Mouse (Mus musculus): ENCODE results near the gene Mrps2. TPM values are rescaled to one million over a fixed set of nuclear protein-coding genes. Genes with fewer than 3 reads are reported as not detected.

Gene Mrps2
- total and polyA plus RNA-seq, 3 experiments, result 30.5 to 71.4 (median 70.3) TPM

DNA sequence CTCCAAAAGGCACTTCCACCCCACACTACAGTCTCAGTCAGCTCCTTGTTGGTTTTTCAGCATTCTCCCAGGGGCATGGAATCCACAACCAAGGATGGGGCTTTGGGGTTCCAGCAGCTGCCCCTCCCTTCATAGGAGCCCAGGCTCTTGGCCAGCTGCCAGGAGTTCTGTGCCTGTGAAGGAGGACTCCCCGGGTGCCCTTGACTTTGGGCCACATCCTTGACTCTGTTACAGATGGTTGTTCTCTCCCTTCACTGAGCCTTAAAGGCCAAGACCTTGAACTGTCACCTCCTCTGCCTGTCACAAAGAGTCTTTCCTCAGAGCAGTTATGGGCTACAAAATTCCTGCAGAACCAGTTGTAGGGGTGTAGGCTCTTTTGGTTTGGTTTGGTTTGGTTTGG lies 35.1 kb upstream of the Mrps2 start:
- no peaks in the 10 kb centered on the region for H3K79me2 ChIP-seq (ENCODE audit: control insufficient read depth, insufficient read depth, low read length, poor library complexity)
- H3K36me3 ChIP-seq (ENCODE audit: control insufficient read depth in 1 of 2, insufficient read depth in 2 of 2, low read length in 2 of 2), result no peaks in the 10 kb centered on the region
- H3K27me3 ChIP-seq (ENCODE audit: control insufficient read depth in 1 of 2, insufficient read depth in 2 of 2, low read length in 2 of 2), result no peaks in the 10 kb centered on the region; a peak in 1 of 4 replicates
- no peak overlapping the region for H3K4me3 ChIP-seq (ENCODE audit: control insufficient read depth in 1 of 2, insufficient read depth in 1 of 2, low read depth in 2 of 2, low read length in 2 of 2)
- no peak overlapping the region for H3K27ac ChIP-seq (ENCODE audit: control insufficient read depth, low read depth, low read length)
- no peaks in the 10 kb centered on the region for H3K9me3 ChIP-seq (replicated peaks; ENCODE audit: insufficient read depth, low read length)
- peak; percentile 30 for DNase-seq (ENCODE audit: low read depth, low spot score)
- peaks cover 0 to 9% of the 10 kb centered on the region in 2 experiments; a peak in 2 of 4 replicates for H3K4me1 ChIP-seq (ENCODE audit: control insufficient read depth in 1 of 2, insufficient read depth in 2 of 2, low read length in 2 of 2)
- no peak overlapping the region for H3K9ac ChIP-seq (ENCODE audit: control insufficient read depth, low read depth, low read length, poor library complexity, severe bottlenecking)
- no peak for TF ChIP-seq MAX (IDR thresholded peaks at IDR 0.05; ENCODE audit: low read length)
- no peak for TF ChIP-seq POLR2AphosphoS5 (IDR thresholded peaks at IDR 0.05; ENCODE audit: borderline replicate concordance, low read depth, low read length)
- TF ChIP-seq RAD21 (IDR thresholded peaks at IDR 0.05; ENCODE audit: low read depth, low read length), result no peak
- no peak for TF ChIP-seq CTCF (IDR thresholded peaks at IDR 0.05 in 2 of 3, conservative IDR thresholded peaks at IDR 0.05 in 1 of 3; ENCODE audit: control insufficient read depth in 1 of 3, insufficient read depth in 1 of 3, low read depth in 2 of 3, low read length in 3 of 3, poor library complexity in 1 of 3, severe bottlenecking in 1 of 3)
- TF ChIP-seq ZC3H11A (IDR thresholded peaks at IDR 0.05; ENCODE audit: low read depth, low read length), result no peak
- no peak for TF ChIP-seq TAL1 (IDR thresholded peaks at IDR 0.05; ENCODE audit: low read length)
- TF ChIP-seq E2F4 (IDR thresholded peaks at IDR 0.05; ENCODE audit: borderline replicate concordance, low read depth, low read length), result no peak
- no peak for TF ChIP-seq GATA1 (IDR thresholded peaks at IDR 0.05; ENCODE audit: low read depth, low read length)
- no peak for TF ChIP-seq CHD1 (IDR thresholded peaks at IDR 0.05; ENCODE audit: low read depth, low read length)
- TF ChIP-seq KAT2A (conservative IDR thresholded peaks at IDR 0.05; ENCODE audit: low read depth, low read length), result no peak
- no peak for TF ChIP-seq USF2 (IDR thresholded peaks at IDR 0.05; ENCODE audit: borderline replicate concordance in 1 of 2, insufficient read depth in 1 of 2, low read depth in 1 of 2, low read length in 2 of 2)
- TF ChIP-seq ZKSCAN1 (IDR thresholded peaks at IDR 0.05; ENCODE audit: low read depth, low read length), result no peak

DNA sequence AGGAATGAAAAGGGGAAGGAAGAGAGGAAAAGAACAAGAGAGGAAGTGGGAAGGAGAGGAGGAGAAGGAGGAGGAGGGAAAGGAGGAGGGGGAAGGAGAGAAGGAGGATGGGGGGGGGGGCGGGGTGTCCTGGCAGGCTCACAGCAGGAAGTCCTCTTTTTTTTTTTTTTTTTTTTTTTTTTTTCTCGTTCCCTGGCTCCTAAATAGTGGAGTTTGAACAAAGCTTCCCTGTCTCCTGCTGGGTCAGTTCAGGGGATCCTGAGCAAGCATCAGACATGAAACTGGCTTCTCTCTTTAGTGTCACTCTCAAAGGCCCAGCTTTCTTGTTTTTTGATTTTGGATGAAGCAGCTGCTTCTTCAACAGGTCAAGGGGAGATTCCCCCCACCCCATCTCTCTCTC lies 34.4 kb upstream of the Mrps2 start:
- Histone ChIP-seq H3K9me3 (replicated peaks; ENCODE audit: insufficient read depth, low read length) (no peaks in the 10 kb centered on the region), H3K4me1 (ENCODE audit: control insufficient read depth in 1 of 2, insufficient read depth in 2 of 2, low read length in 2 of 2) (peaks cover 0 to 9% of the 10 kb centered on the region in 2 experiments; a peak in 2 of 4 replicates), H3K36me3 (ENCODE audit: control insufficient read depth in 1 of 2, insufficient read depth in 2 of 2, low read length in 2 of 2) (no peaks in the 10 kb centered on the region), H3K27me3 (ENCODE audit: control insufficient read depth in 1 of 2, insufficient read depth in 2 of 2, low read length in 2 of 2) (no peaks in the 10 kb centered on the region; a peak in 1 of 4 replicates), H3K79me2 (ENCODE audit: control insufficient read depth, insufficient read depth, low read length, poor library complexity) (no peaks in the 10 kb centered on the region), H3K27ac (ENCODE audit: control insufficient read depth, low read depth, low read length) (no peak overlapping the region), H3K9ac (ENCODE audit: control insufficient read depth, low read depth, low read length, poor library complexity, severe bottlenecking) (no peak overlapping the region), H3K4me3 (ENCODE audit: control insufficient read depth in 1 of 2, insufficient read depth in 1 of 2, low read depth in 2 of 2, low read length in 2 of 2) (no peak overlapping the region)
- DNase-seq (ENCODE audit: low read depth, low spot score), result no peak
- TF ChIP-seq ZNF384 (IDR thresholded peaks at IDR 0.05; ENCODE audit: low read depth, low read length), result peak; percentile 79
- no peak for TF ChIP-seq MYC (IDR thresholded peaks at IDR 0.05; ENCODE audit: low read depth, low read length)
- TF ChIP-seq BHLHE40 (IDR thresholded peaks at IDR 0.05; ENCODE audit: borderline replicate concordance, low read depth, low read length), result no peak

DNA sequence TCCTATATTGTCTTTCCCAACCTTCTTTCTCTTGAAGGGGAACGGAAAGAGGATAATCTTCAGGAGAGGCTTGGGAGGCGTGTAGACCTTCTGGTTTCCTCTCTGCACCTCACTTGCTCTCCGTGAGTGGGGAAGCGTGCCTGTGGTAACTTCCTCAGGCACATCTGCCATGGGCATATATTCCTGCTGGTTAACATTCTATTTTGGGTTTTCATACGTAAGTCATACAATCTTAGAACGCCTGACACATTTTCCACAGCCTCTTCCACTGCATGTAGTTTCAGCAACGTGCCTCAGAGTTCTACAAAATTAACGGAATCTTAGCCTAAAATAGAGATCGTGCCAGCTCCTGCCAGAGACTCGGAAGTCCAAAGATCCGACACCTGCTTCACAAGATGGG lies 32.5 kb upstream of the Mrps2 start:
- no peak for DNase-seq (ENCODE audit: low read depth, low spot score)
- TF ChIP-seq ZMIZ1 (IDR thresholded peaks at IDR 0.05; ENCODE audit: low read depth, low read length) (no peak), RAD21 (IDR thresholded peaks at IDR 0.05; ENCODE audit: low read depth, low read length) (no peak), MYC (IDR thresholded peaks at IDR 0.05; ENCODE audit: low read depth, low read length) (no peak), USF2 (IDR thresholded peaks at IDR 0.05; ENCODE audit: borderline replicate concordance in 1 of 2, insufficient read depth in 1 of 2, low read depth in 1 of 2, low read length in 2 of 2) (no peak), POLR2A (IDR thresholded peaks at IDR 0.05; ENCODE audit: control insufficient read depth in 1 of 2, insufficient read depth in 1 of 2, low read depth in 1 of 2, low read length in 2 of 2, poor library complexity in 1 of 2) (no peak), CHD2 (IDR thresholded peaks at IDR 0.05; ENCODE audit: low read length) (no peak), MEF2A (IDR thresholded peaks at IDR 0.05; ENCODE audit: extremely low read depth, insufficient replicate concordance, low read depth, low read length, poor library complexity, severe bottlenecking) (no peak), ETS1 (IDR thresholded peaks at IDR 0.05; ENCODE audit: low read depth, low read length) (no peak), USF1 (IDR thresholded peaks at IDR 0.05; ENCODE audit: low read depth, low read length) (no peak), GATA1 (IDR thresholded peaks at IDR 0.05; ENCODE audit: low read depth, low read length) (no peak), HCFC1 (IDR thresholded peaks at IDR 0.05; ENCODE audit: low read depth, low read length) (no peak), MAFK (IDR thresholded peaks at IDR 0.05; ENCODE audit: borderline replicate concordance, low read depth, low read length) (no peak), CTCF (IDR thresholded peaks at IDR 0.05 in 2 of 3, conservative IDR thresholded peaks at IDR 0.05 in 1 of 3; ENCODE audit: control insufficient read depth in 1 of 3, insufficient read depth in 1 of 3, low read depth in 2 of 3, low read length in 3 of 3, poor library complexity in 1 of 3, severe bottlenecking in 1 of 3) (no peak), ZKSCAN1 (IDR thresholded peaks at IDR 0.05; ENCODE audit: low read depth, low read length) (no peak), NELFE (IDR thresholded peaks at IDR 0.05; ENCODE audit: low read depth, low read length) (no peak)
- Histone ChIP-seq H3K27me3 (ENCODE audit: control insufficient read depth in 1 of 2, insufficient read depth in 2 of 2, low read length in 2 of 2) (peaks cover 0 to 2% of the 10 kb centered on the region in 2 experiments; a peak in 2 of 4 replicates), H3K9ac (ENCODE audit: control insufficient read depth, low read depth, low read length, poor library complexity, severe bottlenecking) (no peak overlapping the region), H3K4me3 (ENCODE audit: control insufficient read depth in 1 of 2, insufficient read depth in 1 of 2, low read depth in 2 of 2, low read length in 2 of 2) (no peak overlapping the region), H3K4me1 (ENCODE audit: control insufficient read depth in 1 of 2, insufficient read depth in 2 of 2, low read length in 2 of 2) (peaks cover 0 to 9% of the 10 kb centered on the region in 2 experiments; a peak in 2 of 4 replicates), H3K27ac (ENCODE audit: control insufficient read depth, low read depth, low read length) (no peak overlapping the region), H3K36me3 (ENCODE audit: control insufficient read depth in 1 of 2, insufficient read depth in 2 of 2, low read length in 2 of 2) (no peaks in the 10 kb centered on the region), H3K9me3 (replicated peaks; ENCODE audit: insufficient read depth, low read length) (no peaks in the 10 kb centered on the region), H3K79me2 (ENCODE audit: control insufficient read depth, insufficient read depth, low read length, poor library complexity) (no peaks in the 10 kb centered on the region)
